In genomic region chr5:32134903-32135335, GRCm38 (mm10) we compare ENCODE assay signal across 8 mouse cellular contexts. TPM values are rescaled to one million over a fixed set of nuclear protein-coding genes. Genes with fewer than 3 reads are reported as not detected.
DNase-seq lines count a peak whose midpoint lies in the region; ATAC-seq and TF ChIP-seq lines count a peak whose summit lies in the region.

No protein-coding gene starts in this region.

- H3K36me3 ChIP-seq in erythroblast, embryonic 14.5 days (ENCODE audit: control insufficient read depth), result no peaks in the 10 kb centered on the region
- H3K36me3 ChIP-seq in C2C12 (ENCODE audit: control insufficient read depth, insufficient read depth), result peaks cover 8% of the 10 kb centered on the region
- no peaks in the 10 kb centered on the region for H3K36me3 ChIP-seq in embryonic facial prominence, embryonic 11.5 days (replicated peaks; ENCODE audit: control insufficient read depth, insufficient read depth, low read depth, low read length)
- no peaks in the 10 kb centered on the region for H3K36me3 ChIP-seq in hindbrain, embryonic 16.5 days (ENCODE audit: control insufficient read depth, insufficient read depth, low read length)
- H3K36me3 ChIP-seq in liver, postnatal 0 days (replicated peaks; ENCODE audit: insufficient read depth, low read length), result no peaks in the 10 kb centered on the region
- H3K36me3 ChIP-seq in neural tube, embryonic 15.5 days, result no peaks in the 10 kb centered on the region

- DNase-seq in embryonic facial prominence, embryonic 11.5 days (ENCODE audit: low spot score), result no peak
- DNase-seq in liver, postnatal 0 days, result peak; percentile 69
- DNase-seq in cerebellum, postnatal 36 days, result no peak

- ATAC-seq in erythroblast, adult 5-6 weeks (replicated peaks; ENCODE audit: low FRiP score, poor library complexity, severe bottlenecking), result no peak
- peak; percentile 58 for ATAC-seq in embryonic facial prominence, embryonic 11.5 days (replicated peaks; ENCODE audit: insufficient number of reproducible peaks, low FRiP score, low TSS enrichment, low read depth)
- ATAC-seq in hindbrain, embryonic 16.5 days, result peak; percentile 60
- peak; percentile 24 for ATAC-seq in liver, postnatal 0 days
- ATAC-seq in neural tube, embryonic 15.5 days (ENCODE audit: low FRiP score), result peak; percentile 70

- peak overlapping the region; percentile 54 for H3K4me3 ChIP-seq in erythroblast, embryonic 14.5 days (replicated peaks)
- H3K4me3 ChIP-seq in C2C12 (ENCODE audit: insufficient read depth, poor library complexity, severe bottlenecking), result peak overlapping the region; percentile 38
- H3K4me3 ChIP-seq in embryonic facial prominence, embryonic 11.5 days (ENCODE audit: low read depth, low read length), result peak overlapping the region; percentile 48
- H3K4me3 ChIP-seq in hindbrain, embryonic 16.5 days (ENCODE audit: low read length), result peak overlapping the region; percentile 70
- peak overlapping the region; percentile 78 for H3K4me3 ChIP-seq in liver, postnatal 0 days (ENCODE audit: low read depth, low read length)
- peak overlapping the region; percentile 62 for H3K4me3 ChIP-seq in neural tube, embryonic 15.5 days (replicated peaks)

- H3K79me3 ChIP-seq in C2C12 (ENCODE audit: low read depth), result peaks cover 36% of the 10 kb centered on the region

- peak; percentile 79 for TF ChIP-seq CTCF in C2C12 (IDR thresholded peaks at IDR 0.05; ENCODE audit: control insufficient read depth, insufficient read depth, insufficient read length)
- no peak for TF ChIP-seq CTCF in liver, postnatal 0 days (IDR thresholded peaks at IDR 0.05; ENCODE audit: low read depth)

- WGBS in embryonic facial prominence, embryonic 11.5 days, result under 1% methylated on average over 34 of the region's 54 CpGs
- WGBS in hindbrain, embryonic 16.5 days, result 2% methylated on average over 30 of the region's 54 CpGs
- WGBS in liver, postnatal 0 days (ENCODE audit: insufficient replicate concordance), result under 1% methylated on average over 27 of the region's 54 CpGs
- 0% methylated on average over 47 of the region's 54 CpGs for WGBS in neural tube, embryonic 15.5 days

- peak overlapping the region; percentile 83 for H3K27ac ChIP-seq in embryonic facial prominence, embryonic 11.5 days (replicated peaks; ENCODE audit: low read depth, low read length)
- H3K27ac ChIP-seq in hindbrain, embryonic 16.5 days (ENCODE audit: low read depth, low read length), result peak overlapping the region; percentile 85
- peak overlapping the region; percentile 98 for H3K27ac ChIP-seq in liver, postnatal 0 days (ENCODE audit: low read depth)
- H3K27ac ChIP-seq in neural tube, embryonic 15.5 days (replicated peaks), result peak overlapping the region; percentile 87

- peaks cover 11% of the 10 kb centered on the region for H3K4me1 ChIP-seq in erythroblast, embryonic 14.5 days (ENCODE audit: control insufficient read depth)
- H3K4me1 ChIP-seq in embryonic facial prominence, embryonic 11.5 days (ENCODE audit: control insufficient read depth, insufficient read depth, low read length), result no peaks in the 10 kb centered on the region; the same call in 1 of the 2 replicates
- H3K4me1 ChIP-seq in hindbrain, embryonic 16.5 days (ENCODE audit: control insufficient read depth, insufficient read depth, low read depth, low read length), result peaks cover 22% of the 10 kb centered on the region
- peaks cover 17% of the 10 kb centered on the region for H3K4me1 ChIP-seq in liver, postnatal 0 days (ENCODE audit: insufficient read depth)
- peaks cover 41% of the 10 kb centered on the region for H3K4me1 ChIP-seq in neural tube, embryonic 15.5 days

- H3K79me2 ChIP-seq in C2C12 (ENCODE audit: control insufficient read depth, insufficient read depth), result peaks cover 39% of the 10 kb centered on the region

- no peaks in the 10 kb centered on the region; the same call in 1 of the 2 replicates for H3K9me3 ChIP-seq in erythroblast, embryonic 14.5 days (ENCODE audit: control insufficient read depth, low read length)
- H3K9me3 ChIP-seq in embryonic facial prominence, embryonic 11.5 days (replicated peaks; ENCODE audit: control insufficient read depth, low read length), result no peaks in the 10 kb centered on the region
- no peaks in the 10 kb centered on the region for H3K9me3 ChIP-seq in hindbrain, embryonic 16.5 days (ENCODE audit: control insufficient read depth, low read length)
- H3K9me3 ChIP-seq in liver, postnatal 0 days (ENCODE audit: low read length), result no peaks in the 10 kb centered on the region
- no peaks in the 10 kb centered on the region for H3K9me3 ChIP-seq in neural tube, embryonic 15.5 days (replicated peaks)

- H3ac ChIP-seq in C2C12 (ENCODE audit: control insufficient read depth, insufficient read length, low read depth), result peak overlapping the region; percentile 83

- peaks cover 84% of the 10 kb centered on the region for H3K27me3 ChIP-seq in erythroblast, embryonic 14.5 days (ENCODE audit: control insufficient read depth)
- H3K27me3 ChIP-seq in C2C12 (ENCODE audit: control insufficient read depth, insufficient read depth, insufficient read length), result no peaks in the 10 kb centered on the region
- H3K27me3 ChIP-seq in embryonic facial prominence, embryonic 11.5 days (ENCODE audit: control insufficient read depth, insufficient read depth, low read length), result peaks cover 13% of the 10 kb centered on the region
- peaks cover 19% of the 10 kb centered on the region for H3K27me3 ChIP-seq in hindbrain, embryonic 16.5 days (replicated peaks; ENCODE audit: control insufficient read depth, insufficient read depth, low read length)
- peaks cover 43% of the 10 kb centered on the region for H3K27me3 ChIP-seq in liver, postnatal 0 days (ENCODE audit: insufficient read depth, low read length)
- peaks cover 60% of the 10 kb centered on the region for H3K27me3 ChIP-seq in neural tube, embryonic 15.5 days (replicated peaks)

- H3K4me2 ChIP-seq in embryonic facial prominence, embryonic 11.5 days (ENCODE audit: low read depth, low read length), result peak overlapping the region; percentile 96
- peak overlapping the region; percentile 96 for H3K4me2 ChIP-seq in hindbrain, embryonic 16.5 days (ENCODE audit: low read length)
- H3K4me2 ChIP-seq in liver, postnatal 0 days (ENCODE audit: low read depth, low read length), result peak overlapping the region; percentile 87
- H3K4me2 ChIP-seq in neural tube, embryonic 15.5 days, result peak overlapping the region; percentile 98

- no peak for TF ChIP-seq EP300 in liver, postnatal 0 days (IDR thresholded peaks at IDR 0.05; ENCODE audit: low read depth)

- H3K9ac ChIP-seq in embryonic facial prominence, embryonic 11.5 days (replicated peaks; ENCODE audit: low read length), result peak overlapping the region; percentile 40
- peak overlapping the region; percentile 82 for H3K9ac ChIP-seq in hindbrain, embryonic 16.5 days (ENCODE audit: low read depth, low read length)
- peak overlapping the region; percentile 87 for H3K9ac ChIP-seq in liver, postnatal 0 days (replicated peaks)
- peak overlapping the region; percentile 73 for H3K9ac ChIP-seq in neural tube, embryonic 15.5 days (replicated peaks)

TF ChIP-seq in C2C12, 6 proteins besides CTCF, POLR2A, EP300 and RAD21:
- TF ChIP-seq MAX (IDR thresholded peaks at IDR 0.05), result peak; percentile 6
- no peak for TF ChIP-seq MYOD1 (IDR thresholded peaks at IDR 0.05; ENCODE audit: control insufficient read depth, insufficient read length, low read depth)

RNA-seq across cellular contexts. Expression of gene Fosl2, which starts 0.7 kb away (rescaled TPM):
- polyA plus RNA-seq in erythroblast, embryonic 14.5 days (2012), result 0.01 and 0.04 TPM in 2 replicates
- 11.7 and 12.7 TPM in 2 replicates for total RNA-seq in erythroblast, adult 5-6 weeks (2015; ENCODE audit: low replicate concordance)
- total RNA-seq in erythroblast, adult 5-6 weeks (2017; ENCODE audit: low replicate concordance), result 4.0 and 4.3 TPM in 2 replicates
- polyA plus RNA-seq in C2C12 (2012; fragmentation: generic; extraction: Trizol), result 15.3 TPM
- 1.1 TPM in 2 replicates for polyA plus RNA-seq in embryonic facial prominence, embryonic 11.5 days (2014; fragmentation: Nextera tagmentation; extraction: Ambion mirVana)
- polyA plus RNA-seq in hindbrain, embryonic 16.5 days (2015; fragmentation: Nextera tagmentation; extraction: Ambion mirVana), result 0.70 and 0.85 TPM in 2 replicates
- 0.92 and 0.95 TPM in 2 replicates for polyA plus RNA-seq in liver, postnatal 0 days (2015; fragmentation: Nextera tagmentation; extraction: Ambion mirVana)
- 0.72 and 1.7 TPM in 2 replicates for polyA plus RNA-seq in neural tube, embryonic 15.5 days (2015; fragmentation: Nextera tagmentation; extraction: Ambion mirVana)
